Mouse (Mus musculus): ENCODE measurements around the gene Ubtf.

- TF ChIP-seq CTCF (IDR thresholded peaks at IDR 0.05; ENCODE audit: insufficient read depth, low read length) = no peak
- TF ChIP-seq POLR2A (IDR thresholded peaks at IDR 0.05; ENCODE audit: borderline replicate concordance, extremely low read depth, low read depth, low read length) = no peak
Observed at GRCm38 (mm10) chr11:102294887-102295597, 24.5 kb downstream of the Ubtf start.

Data from lung, adult 2 months (tissue).